8 mouse cellular contexts compared by ENCODE assay signal in genomic region chr2:121456692-121457642, GRCm38 (mm10). TPM values are rescaled to one million over a fixed set of nuclear protein-coding genes. Genes with fewer than 3 reads are reported as not detected.
DNase-seq lines count a peak whose midpoint lies in the region; ATAC-seq and TF ChIP-seq lines count a peak whose summit lies in the region.

TSS of gene Serinc4 (minus strand) at chr2:121456781.

- H3K4me2 ChIP-seq in kidney, embryonic 15.5 days = peak within 1 kb of the TSS; percentile 62

- H3K9me3 ChIP-seq in heart, embryonic 10.5 days = no peaks in the 10 kb centered on the region
- no peaks in the 10 kb centered on the region for H3K9me3 ChIP-seq in kidney, embryonic 15.5 days (replicated peaks)

- peak within 1 kb of the TSS; percentile 79 for H3K4me3 ChIP-seq in heart, embryonic 10.5 days
- H3K4me3 ChIP-seq in kidney, embryonic 15.5 days (replicated peaks) = peak within 1 kb of the TSS; percentile 83

- peak; percentile 93 for DNase-seq in CD4-positive helper T cell, adult 2 months (ENCODE audit: low read depth, low spot score)
- DNase-seq in brain, embryonic 14.5 days (ENCODE audit: low read depth) = peak; percentile 96
- DNase-seq in heart, embryonic 10.5 days (ENCODE audit: low spot score) = peak; percentile 95
- peak; percentile 93 for DNase-seq in liver
- peak; percentile 62 to 71 for DNase-seq in monocyte, adult 2 months (ENCODE audit: low read depth in 1 of 2, low spot score in 2 of 2)
- peak; percentile 74 to 83 for DNase-seq in spleen, postnatal 14 days (ENCODE audit: low spot score in 2 of 2)

- peak within 1 kb of the TSS; percentile 93 for H3K27ac ChIP-seq in heart, embryonic 10.5 days
- H3K27ac ChIP-seq in kidney, embryonic 15.5 days = peak within 1 kb of the TSS; percentile 88

- peak; percentile 42; the same call in 1 of the 2 replicates for TF ChIP-seq POLR2A in brain, embryonic 14.5 days (IDR thresholded peaks at IDR 0.05; ENCODE audit: borderline replicate concordance, extremely low read depth, insufficient read depth, insufficient read length, poor library complexity, severe bottlenecking)

- peaks cover 34% of the 10 kb centered on the region for H3K4me1 ChIP-seq in heart, embryonic 10.5 days
- H3K4me1 ChIP-seq in kidney, embryonic 15.5 days = peaks cover 17% of the 10 kb centered on the region

- ATAC-seq in erythroblast, adult 5-6 weeks (replicated peaks; ENCODE audit: low FRiP score, poor library complexity, severe bottlenecking) = peak; percentile 99
- ATAC-seq in kidney, embryonic 15.5 days (replicated peaks; ENCODE audit: low FRiP score) = peak; percentile 95

- H3K9ac ChIP-seq in kidney, embryonic 15.5 days = peak within 1 kb of the TSS; percentile 69

- H3K27me3 ChIP-seq in heart, embryonic 10.5 days (ENCODE audit: insufficient read depth, poor library complexity, severe bottlenecking) = no peaks in the 10 kb centered on the region
- H3K27me3 ChIP-seq in kidney, embryonic 15.5 days = no peaks in the 10 kb centered on the region

- H3K36me3 ChIP-seq in heart, embryonic 10.5 days = peaks cover 48% of the 10 kb centered on the region
- H3K36me3 ChIP-seq in kidney, embryonic 15.5 days = peaks cover 61% of the 10 kb centered on the region

- 3% methylated on average over 41 of the region's 41 CpGs for WGBS in heart, embryonic 10.5 days
- WGBS in kidney, embryonic 15.5 days = 5% methylated on average over 41 of the region's 41 CpGs

- no peak for TF ChIP-seq CTCF in brain, embryonic 14.5 days (IDR thresholded peaks at IDR 0.05; ENCODE audit: borderline replicate concordance, extremely low read depth, insufficient read depth, insufficient read length)

RNA-seq across cellular contexts. Expression of gene Serinc4, which starts in this region (rescaled TPM):
- polyA plus RNA-seq in brain, embryonic 14.5 days (2012; rRNA removed) = 4.8 and 7.9 TPM in 2 replicates
- not detected in 2 replicates for total RNA-seq in erythroblast, adult 5-6 weeks (2015; ENCODE audit: low replicate concordance)
- total RNA-seq in erythroblast, adult 5-6 weeks (2017; ENCODE audit: low replicate concordance) = 0.68 TPM in 1 of 2 replicates, not detected in the other
- 0.09 and 0.20 TPM in 2 replicates for polyA plus RNA-seq in heart, embryonic 10.5 days (2016; fragmentation: Nextera tagmentation; extraction: Ambion mirVana)
- polyA plus RNA-seq in kidney, embryonic 15.5 days (2015; fragmentation: Nextera tagmentation; extraction: Ambion mirVana) = 0.06 and 0.10 TPM in 2 replicates

Comparison
In these comparisons a context has a peak if more than half of its experiments do, and no peak if none do; other contexts are left out.
1. Peak in every context shown above with its lines: DNase-seq, ATAC-seq, H3K4me3 ChIP-seq and H3K27ac ChIP-seq.
2. Peak in ATAC-seq in erythroblast, adult 5-6 weeks; RNA of the gene not detected or under 1 TPM.
3. Peak in DNase-seq, H3K4me3 ChIP-seq and H3K27ac ChIP-seq in heart, embryonic 10.5 days; RNA of the gene not detected or under 1 TPM.
4. Peak in ATAC-seq, H3K4me3 ChIP-seq, H3K27ac ChIP-seq, H3K9ac ChIP-seq and H3K4me2 ChIP-seq in kidney, embryonic 15.5 days; RNA of the gene not detected or under 1 TPM.